Mouse (Mus musculus): ENCODE data around the gene Tns4.

Tns4 gene

DNA sequence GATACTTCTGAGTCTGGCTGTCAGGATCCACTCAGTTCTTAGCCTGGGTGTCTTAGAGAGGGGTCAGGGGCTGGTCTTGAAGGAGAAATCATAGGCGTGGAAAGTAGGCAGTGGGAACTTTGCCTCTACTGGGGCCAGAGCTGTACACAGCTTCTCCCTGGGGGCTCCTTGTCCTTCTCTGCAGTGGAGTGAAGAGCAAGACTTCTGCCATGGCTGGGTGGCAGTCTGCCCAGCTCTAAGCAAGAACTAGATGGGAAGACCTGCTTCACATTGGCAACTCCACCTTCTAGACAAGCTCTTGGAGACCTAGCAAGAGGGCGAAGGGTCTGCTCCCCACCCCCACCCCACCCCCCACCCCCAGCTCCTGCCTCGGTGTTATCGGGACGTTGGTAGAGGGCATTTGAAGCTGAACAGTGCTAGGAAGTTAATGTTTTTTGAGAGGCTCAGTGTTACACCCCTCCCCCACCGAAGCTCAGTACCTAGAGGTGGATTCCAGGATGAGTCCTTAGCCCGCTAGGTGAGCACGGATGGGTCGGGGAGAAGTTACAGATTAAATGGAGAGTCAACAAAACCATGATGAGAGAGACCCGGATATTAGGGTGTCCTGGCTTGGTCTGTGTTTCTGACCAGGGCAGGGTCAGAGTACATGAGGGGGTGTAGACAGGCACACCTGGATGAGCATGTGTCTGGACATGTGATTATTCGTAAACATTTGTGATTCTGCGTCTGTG is 43.8 kb downstream of the Tns4 start:
- no peak for DNase-seq (ENCODE audit: low spot score)

DNA sequence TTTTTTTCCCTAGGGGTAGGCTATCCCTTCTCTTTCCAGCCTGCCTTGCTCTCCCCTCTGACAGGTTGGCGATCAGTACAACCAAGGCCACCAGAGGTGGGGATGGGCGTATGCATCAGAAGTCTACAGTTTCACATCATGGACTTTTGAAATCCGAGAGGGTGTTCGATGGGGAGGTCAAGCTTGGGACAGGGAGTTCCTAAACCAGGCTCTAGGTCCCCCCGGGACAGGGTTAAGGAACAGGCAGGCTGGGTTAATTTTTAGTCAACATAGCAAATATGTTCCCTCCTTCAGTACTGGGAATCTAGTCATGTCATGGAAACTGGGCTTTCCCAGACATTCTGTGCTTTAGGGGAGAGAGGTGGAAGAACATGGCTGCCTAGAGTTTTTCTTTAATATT is 44.8 kb downstream of the Tns4 start:
- DNase-seq (ENCODE audit: low spot score), result no peak

DNA sequence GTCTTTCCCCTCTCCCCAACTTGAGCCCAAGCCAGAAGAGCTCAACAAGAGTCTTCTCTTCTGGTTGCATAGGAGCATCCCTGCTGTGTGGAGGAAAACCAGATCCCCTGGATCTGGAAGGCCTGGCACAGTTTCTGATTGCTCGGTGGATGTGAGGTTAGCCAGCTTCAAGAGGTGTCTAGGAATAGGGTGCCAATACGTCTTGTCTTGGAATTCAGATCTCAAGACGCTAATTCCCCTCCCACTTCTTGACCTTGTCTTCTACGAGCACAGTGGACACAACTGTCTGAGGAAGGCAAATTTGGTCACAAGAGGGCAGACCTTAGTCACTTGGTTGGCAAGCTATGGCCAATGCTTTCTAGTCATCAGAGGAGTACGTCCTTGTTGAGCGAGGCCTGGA is 45.5 kb downstream of the Tns4 start:
- no peak for DNase-seq (ENCODE audit: low spot score)

DNA sequence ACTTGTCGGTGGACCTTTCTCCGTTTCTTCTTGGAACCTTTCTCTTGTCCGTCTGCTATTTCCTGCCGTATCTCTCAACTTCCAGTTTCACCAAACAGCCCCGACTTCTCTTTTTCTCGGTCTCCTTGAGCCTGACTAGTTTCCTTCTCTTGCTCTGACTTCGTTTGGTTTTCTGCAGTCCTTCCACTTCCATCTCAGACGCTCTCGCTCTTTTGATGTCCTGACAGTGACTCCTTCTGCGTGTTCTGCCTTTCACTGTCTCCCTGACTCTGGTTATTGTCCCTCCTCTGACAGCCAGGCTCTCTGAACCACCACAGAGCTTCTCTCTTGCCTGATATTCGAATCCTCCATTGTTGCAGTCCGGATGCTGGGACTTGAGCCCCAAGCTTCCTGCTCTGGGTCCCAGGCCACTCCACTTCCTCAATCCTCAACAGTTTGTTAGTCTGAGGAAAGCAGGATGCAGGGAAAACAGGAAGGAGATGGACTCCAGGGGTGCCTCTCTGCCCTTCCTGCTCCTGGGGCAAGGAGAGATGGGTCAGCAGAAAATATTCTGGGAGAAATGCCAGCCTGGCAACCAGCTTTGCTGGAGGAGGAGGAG is 46.2 kb downstream of the Tns4 start:
- no peak for DNase-seq (ENCODE audit: low spot score)

DNA sequence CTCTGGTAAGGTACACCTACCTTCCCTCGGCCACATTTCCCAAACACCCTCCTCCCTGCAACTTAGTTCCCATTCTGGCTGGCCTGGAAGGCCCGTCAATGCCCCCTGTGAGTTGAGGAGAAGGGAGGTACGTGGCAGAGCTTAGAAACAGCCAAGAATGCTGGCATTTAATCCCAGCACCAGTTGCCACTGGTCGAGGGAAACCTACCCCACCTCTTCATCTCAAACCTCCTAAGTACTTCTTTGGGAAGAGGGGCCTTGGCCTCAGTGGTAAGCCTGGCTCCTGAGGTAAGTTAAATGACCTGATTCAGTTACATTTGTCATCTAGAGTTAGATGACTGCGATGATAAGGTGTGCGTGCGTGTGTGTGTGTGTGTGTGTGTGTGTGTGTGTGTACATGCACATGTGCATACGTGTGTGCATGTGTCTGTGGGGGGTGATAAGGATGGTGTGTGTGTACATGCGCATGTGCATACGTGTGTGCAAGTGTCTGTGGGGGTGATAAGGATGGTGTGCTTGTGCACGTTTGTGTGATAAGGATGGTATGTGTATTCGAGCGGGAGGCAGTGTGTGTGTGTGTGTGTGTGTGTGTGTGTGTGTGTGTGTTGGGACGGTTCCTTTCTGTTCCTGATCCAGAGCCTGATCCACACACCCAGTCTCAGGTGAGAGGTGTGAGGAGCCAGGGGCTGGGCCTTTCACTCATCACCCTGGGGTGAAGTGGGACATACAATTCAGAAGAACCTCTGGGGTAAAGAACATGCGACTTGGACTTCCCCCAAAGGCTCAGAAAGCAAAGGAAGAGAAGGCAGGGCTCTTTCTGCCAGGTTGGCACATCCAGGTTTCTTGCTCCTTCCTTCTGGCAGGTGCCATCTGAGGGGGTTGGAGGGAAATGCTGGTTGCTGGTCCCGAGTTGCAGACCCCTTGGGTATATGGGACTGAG is 47.0 kb downstream of the Tns4 start:
- DNase-seq (ENCODE audit: low spot score), result no peak

DNA sequence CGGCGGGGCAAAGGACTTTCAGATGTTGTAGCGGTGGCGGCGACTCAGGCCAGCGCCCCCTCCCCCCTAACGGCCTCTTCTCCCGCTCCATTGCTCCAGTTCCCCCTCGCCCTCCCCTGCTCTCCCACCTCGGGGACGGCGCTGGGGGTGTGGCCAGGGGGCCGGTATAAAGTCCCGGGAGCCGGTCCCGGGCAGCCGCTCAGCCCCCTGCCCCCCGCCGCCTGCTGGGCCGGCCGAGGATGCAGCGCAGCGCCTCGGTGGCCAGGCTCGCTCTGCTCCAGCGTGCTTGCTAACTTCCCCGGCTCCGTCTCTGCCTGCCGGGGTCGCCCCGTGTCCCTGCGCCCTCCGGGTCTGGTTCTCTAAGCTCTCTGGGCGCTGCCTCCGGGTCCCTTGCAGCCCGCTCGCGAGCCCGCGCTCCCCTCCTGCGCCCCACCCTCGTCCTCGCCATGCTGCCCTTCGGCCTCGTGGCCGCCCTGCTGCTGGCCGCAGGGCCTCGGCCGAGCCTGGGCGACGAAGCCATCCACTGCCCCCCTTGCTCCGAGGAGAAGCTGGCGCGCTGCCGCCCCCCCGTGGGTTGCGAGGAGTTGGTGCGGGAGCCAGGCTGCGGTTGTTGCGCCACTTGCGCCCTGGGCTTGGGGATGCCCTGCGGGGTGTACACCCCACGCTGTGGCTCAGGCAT is 47.9 kb downstream of the Tns4 start, which contains the start of gene Igfbp4:
Gene Igfbp4, plus strand, starts transcription at position 194 of the 679 bp plus-strand sequence.
- DNase-seq (ENCODE audit: low spot score), result peak; percentile 80

DNA sequence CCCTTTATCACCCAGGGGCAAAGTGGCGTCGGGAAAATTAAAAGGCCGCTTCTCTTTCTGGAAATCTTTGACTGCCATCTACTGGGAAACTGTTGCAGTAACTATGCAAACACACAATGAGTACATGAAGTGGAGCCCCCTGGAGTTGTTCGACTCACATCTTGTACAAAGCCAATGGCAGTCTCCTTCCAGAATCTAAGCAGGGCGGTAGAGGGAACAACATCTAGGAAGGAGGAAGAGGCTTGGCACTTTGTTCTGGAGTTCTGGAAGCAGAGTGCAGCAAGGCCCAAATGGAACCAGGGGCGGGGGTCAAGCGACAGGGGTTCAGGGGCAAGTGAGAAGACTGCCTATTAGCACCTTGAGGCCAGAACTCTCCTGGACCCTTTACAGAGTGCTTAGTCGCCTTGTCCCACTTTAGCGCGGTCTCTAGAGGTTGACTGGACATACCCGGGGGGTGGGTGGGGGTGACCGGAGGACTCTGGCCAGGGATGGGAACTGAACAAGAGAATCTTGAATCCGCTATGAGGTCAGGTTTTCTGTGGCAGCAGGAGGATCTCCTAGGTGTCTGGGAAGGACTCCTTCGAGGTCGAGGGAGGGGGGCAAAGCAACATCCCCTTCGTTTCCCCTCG is 48.6 kb downstream of the Tns4 start:
- peak; percentile 81 for DNase-seq (ENCODE audit: low spot score)

DNA sequence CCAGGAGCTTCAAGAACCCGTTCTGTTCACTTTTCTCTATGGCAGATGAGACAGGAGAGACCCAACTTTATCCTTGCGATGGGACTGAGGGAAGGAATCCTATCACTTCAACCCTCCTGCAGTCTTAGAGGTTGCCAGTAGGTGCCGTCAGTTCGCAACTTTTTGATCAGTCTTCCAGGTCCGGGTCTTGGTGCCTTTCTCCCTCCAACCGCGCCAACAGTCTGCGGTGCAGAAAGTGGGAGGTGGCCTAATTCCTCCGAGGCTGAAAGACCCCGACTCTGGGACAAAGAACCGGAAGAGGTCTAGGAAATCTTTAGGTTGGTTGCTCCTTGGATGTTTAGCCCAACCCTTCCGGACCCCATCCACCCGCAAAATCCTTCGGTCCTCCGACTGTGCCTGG is 49.3 kb downstream of the Tns4 start:
- DNase-seq (ENCODE audit: low spot score), result peak; percentile 96

DNA sequence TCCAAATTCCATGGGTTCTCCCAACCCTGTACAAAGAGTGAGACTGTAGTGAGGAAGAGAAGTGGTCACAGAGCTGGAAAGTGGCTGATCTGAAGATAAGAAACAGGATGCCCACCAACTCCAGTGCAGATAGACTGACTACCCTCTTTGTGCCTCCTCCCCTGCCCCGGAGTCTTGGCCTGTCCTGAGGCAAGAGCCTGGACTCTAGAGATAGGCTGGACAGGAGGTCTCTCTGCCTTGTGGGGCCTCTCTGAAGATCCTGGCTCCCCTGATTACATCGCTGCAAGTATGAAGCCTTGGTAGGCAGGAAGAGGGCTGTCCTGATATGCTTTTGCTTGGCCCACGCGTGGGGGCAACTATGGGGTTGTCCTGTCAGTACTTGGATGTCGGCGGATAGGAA is 52.9 kb downstream of the Tns4 start:
- DNase-seq (ENCODE audit: low spot score), result no peak

DNA sequence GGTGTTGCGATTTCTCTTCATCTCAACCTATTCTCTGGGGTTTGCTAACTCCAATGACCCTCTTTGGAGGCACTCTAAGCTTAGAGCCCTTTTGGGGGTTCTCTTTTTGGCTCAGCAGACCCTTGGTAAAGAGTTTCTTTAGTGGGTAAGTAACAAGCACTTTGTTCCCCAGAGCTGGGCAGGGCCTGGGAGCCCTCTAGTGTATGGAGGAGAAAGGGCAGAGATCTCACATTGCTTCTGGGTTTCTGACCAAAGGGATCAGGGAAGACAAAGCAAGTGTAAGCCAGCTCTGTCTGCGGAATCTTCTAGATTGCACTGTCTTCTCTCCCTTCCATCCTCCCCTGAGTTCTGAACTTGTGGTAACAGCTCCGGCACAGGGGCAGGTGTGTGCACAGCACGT is 53.8 kb downstream of the Tns4 start:
- peak; percentile 57 for DNase-seq (ENCODE audit: low spot score)

DNA sequence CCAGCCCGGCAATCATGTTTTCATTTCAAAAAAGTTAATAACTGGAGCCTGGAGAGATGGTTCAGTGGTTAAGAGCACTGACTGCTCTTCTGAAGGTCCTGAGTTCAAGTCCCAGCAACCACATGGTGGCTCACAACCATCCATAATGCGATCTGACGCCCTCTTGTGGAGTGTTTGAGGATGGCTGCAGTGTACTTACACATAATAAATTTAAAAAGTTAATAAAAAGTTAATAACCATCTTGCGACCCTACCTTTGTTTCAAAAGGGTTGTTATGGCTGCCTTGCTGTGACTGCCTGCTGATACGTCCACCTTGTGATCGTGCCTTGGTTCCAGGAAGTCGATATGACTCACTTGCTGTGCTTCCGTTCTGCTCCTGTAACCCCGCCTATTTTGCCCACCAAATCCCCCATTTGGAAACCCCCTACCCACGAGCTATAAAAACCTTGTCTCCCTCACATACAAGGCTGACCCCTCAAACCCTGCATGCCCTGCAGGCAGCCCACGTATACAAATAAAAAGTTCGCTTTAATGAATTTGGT is 62.1 kb downstream of the Tns4 start:
- DNase-seq (ENCODE audit: low spot score), result no peak

DNA sequence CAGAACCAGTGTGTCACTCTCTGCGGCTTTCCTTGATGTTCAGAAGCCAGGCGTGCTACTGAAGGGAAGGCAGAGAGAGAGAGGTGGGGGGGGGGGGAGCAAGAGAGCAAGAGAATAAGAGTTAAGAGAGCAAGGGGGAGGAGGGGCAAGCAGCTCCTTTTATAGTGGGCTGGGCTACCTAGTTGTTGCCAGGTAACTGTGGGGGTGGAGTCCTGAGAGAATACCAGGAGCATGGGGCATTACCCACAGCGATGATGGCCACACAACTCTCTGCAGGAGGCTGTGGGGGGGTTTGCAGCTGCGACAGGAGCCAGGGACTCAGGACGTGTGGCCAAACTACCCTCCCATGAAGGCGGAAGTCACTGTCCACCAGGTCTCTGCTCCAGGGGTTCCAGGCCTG is 63.2 kb downstream of the Tns4 start:
- DNase-seq (ENCODE audit: low spot score), result no peak

DNA sequence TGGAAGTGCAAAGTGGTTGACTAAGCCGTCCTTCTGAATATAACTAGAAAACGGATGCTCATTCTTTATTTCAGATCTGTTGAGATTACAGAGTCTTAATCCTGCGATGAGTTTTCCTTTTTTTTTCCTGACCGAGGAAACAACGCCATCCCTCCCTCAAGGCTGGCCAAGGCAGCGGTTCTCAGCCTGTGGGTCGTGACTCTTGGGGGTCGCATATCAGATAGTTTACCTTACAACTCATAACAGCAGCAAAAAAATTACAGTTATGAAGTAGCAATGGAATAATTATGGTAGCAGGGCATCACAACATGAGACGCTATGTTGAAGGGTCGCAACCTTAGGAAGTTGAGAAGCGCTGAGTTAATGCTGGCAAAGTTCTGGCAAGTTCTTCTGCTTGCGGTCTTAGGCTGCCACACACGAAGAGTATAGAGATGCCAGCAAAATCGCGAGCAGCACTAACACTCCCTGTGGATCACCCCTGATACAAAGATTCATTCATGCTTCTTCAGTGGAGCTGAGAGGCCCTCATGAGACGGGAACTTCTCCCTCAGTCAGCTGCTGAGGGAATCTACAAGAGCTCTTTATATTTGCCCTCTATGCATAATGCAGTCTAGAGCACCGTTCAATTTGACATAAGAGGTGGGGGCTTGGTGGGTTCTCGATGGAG is 64.5 kb downstream of the Tns4 start:
- no peak for DNase-seq (ENCODE audit: low spot score)

DNA sequence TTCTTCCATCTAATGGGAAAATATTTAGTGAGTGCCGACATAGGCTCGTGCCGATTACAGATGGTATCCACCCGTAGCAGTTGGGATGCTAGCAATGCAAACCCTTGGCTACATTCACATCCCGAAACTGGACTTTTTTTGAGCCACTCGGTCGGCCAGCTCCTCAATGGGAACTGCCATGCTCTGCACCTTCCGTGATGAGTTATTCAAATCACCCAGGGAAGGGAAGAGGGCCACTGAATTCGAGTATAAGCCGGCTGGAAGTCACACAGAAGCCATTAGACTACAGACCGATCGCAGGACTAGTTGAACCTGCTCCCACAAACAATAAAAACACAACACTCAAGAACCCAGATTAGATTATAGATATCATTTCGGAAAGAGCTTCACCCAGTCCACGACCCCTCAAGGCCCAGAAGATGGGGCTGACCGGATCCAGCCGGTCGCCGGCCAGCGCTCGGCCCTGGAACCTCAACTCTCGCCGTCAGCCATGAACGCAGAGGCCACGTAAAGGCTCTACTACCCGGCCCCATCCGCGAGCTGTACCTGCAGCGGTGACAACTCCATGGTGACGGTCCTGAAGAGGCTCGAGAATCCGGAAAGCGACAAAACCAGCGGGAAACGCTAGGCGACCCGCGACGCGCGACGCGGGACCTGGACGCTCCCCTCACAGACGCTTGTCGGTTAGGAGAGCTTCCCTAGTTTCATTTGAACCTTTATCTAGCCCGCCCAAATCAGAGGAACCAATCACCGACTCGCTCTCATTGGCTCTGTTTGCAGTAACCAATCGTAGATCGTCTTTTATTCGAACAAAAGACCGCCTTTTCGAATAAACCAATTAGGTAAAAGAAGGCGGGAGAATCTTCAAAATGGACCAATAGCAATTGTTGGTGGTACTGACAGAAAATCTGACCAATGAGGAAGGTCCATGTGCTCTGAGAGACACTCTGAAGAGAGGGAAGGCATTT is 65.3 kb downstream of the Tns4 start, which contains the start of gene Top2a:
Gene Top2a, minus strand, starts transcription at position 690 of the 968 bp plus-strand sequence.
- DNase-seq (ENCODE audit: low spot score), result peak; percentile 100

DNA sequence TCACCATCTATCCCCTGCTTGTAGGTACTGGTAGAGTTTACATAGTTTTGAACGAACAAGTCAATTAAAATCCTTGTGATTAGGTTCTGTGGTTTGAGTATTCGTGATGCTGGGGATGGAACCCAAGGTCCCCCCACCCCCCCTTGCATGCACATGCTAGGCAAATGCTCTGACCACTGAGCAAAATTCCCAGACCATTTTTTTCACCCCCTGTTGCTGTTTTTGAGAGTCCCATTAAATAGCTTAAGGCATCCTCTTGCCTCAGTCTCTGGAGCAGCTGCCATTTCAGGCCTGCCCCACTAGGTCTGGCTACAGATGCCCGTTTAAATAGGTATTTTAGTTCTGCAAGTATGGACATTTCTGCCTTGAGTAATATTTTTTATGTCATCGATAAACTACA is 66.0 kb downstream of the Tns4 start:
- DNase-seq (ENCODE audit: low spot score), result no peak

DNA sequence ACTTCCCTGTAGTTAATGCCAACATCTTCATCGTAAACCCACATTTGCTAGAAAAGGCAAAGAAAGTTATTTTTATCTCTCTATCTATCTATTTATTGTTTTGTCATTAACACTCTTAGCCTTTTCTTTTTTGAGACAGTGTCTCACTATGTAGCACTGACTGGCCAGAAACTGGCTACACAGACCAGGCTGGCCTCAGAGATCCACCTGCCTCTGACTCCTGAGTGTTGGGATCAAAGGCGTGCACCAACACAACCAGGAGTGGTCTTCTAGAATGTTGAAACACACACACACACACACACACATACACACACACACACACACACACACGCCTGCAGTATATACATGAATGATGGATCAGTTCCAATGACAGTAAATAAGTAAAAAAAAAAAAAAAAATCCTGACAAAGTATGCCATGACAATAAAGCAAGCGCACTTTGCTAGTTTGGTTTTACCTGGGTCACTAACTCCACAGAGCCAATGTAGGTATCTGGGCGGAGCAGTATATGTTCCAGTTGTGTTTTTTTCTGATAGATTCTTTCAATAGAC is 66.6 kb downstream of the Tns4 start:
- DNase-seq (ENCODE audit: low spot score), result no peak

DNA sequence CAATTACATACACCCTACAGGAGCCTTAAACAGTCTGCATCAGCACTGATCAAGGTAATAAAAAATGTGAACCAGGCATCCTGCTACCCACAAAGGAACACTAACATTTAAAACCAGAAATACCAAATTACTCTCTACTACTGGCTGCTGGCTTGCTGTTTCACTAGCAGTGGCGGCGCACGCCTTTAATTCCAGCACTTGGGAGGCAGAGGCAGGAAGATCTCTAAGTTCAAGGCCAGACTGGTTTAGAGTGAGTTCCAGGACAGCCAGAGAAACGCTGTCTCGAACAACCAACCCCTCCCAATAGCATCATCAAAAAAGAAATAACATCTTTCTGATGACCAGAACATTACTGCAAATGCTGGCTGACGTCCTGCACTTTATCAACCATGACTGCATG is 69.3 kb downstream of the Tns4 start:
- no peak for DNase-seq (ENCODE audit: low spot score)
